Mouse (Mus musculus) kidney, postnatal 14 days (tissue): ENCODE results near the gene Eddm3b.
"Not testable (repeated sequence)": the region's sequence is repeated elsewhere in the genome, so short reads cannot be mapped to it uniquely, and the experiment has no call there.

Experiments
- DNase-seq: peaks from one replicate; pipeline ENCODE4 v3.0.0; 2022; ENCODE audit warnings: mixed read lengths

The Eddm3b gene

DNA sequence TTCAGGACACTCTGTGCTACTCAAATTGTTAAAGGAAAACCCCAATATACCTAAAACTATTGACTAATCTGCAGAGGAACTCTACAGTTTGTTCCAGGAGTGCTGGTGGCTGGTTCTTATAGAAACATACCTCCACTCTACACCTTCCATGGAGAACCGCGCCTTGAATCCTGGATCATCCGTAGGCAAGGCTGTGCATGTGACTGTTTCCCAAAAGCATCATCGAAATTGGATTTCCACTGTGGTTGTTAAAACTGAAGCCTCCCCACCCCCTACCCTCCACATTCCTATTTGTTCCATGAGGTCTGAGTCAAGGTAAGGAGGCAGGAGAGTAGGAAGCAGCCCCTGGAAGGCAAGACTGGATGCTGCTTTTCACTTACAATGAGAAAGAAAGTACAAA lies 30.2 kb downstream of the Eddm3b start:
- DNase-seq: no peak

DNA sequence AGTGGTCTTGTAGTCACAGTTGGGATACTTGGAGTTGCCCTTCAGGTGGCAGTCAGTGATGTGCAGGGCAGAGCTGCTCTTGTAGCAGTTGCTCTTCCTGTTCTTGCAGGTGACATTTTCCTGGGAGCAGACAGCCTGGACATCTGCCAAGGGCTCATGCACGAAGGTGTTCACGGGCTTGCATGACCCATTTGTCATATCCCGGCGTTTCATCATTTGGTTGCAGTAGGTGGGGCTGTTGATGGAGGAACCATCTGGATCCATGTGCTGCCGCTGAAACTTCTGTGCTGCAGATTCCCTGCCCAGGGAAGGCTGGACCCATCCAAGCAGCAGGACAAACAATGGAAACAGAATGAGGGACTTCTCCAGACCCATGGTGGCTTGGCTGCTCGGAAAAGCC lies 31.3 kb downstream of the Eddm3b start:
- no peak for DNase-seq

DNA sequence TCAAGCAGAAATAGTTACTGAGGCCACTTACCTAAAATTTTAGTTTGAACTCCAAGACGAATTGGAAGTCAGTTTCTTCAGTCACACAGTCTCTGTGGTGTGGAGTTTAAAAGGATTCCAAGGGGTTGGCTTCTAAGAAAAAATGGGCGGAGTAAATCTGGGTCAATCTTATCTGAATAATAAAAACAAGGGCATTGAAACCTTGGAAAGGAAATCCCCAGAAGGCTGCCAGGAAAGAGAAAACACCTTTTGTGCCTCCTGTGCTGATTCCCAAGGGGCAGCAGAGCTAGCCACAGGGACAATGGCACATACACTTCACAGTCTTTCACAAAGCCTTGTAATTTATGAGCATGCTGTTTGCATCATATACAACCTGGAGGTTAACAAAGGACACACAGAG lies 32.5 kb downstream of the Eddm3b start, which contains the start of gene Rnase1:
TSS of gene Rnase1 (minus strand) at position 101 of the 400 bp plus-strand sequence.
- no peak for DNase-seq

DNA sequence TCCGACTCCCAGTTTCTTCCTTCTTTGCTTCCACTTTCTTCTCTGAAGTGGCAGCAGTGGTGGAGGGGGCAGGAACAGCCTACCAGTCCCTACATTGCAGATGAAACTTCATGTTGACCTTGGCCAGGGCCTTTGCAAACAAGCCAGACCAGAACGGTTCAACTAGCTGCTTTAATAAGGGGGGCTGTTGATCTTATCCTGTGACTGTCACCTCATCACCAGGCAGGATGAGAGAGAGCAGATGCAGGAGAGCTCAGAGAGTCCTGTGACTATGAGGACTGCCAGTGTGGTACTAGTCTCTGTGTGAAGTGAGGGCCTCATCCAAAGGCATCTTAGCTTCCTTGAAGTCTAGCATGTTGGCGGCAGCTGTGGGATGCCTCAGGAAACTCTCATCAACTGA lies 33.8 kb downstream of the Eddm3b start:
- no peak for DNase-seq

DNA sequence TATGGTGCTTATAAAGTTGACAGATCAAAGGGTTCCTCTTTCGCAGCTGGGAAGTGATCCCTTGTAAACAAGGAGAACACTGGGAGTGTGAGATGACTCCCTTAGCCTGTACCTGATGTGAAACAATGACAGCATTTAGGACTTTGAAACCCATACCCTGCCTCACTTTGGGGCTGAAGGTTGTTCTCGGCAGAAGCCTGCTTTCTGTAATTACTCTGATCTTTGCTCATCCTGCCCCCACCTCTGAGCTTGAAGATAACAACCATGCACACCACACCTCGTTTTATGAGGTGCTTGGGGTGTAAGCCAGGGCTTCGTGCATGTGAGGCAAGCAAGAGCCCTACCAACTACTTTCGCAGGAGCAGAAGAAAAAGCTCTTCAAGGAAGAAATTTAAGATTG lies 34.9 kb downstream of the Eddm3b start:
- no peak for DNase-seq

DNA sequence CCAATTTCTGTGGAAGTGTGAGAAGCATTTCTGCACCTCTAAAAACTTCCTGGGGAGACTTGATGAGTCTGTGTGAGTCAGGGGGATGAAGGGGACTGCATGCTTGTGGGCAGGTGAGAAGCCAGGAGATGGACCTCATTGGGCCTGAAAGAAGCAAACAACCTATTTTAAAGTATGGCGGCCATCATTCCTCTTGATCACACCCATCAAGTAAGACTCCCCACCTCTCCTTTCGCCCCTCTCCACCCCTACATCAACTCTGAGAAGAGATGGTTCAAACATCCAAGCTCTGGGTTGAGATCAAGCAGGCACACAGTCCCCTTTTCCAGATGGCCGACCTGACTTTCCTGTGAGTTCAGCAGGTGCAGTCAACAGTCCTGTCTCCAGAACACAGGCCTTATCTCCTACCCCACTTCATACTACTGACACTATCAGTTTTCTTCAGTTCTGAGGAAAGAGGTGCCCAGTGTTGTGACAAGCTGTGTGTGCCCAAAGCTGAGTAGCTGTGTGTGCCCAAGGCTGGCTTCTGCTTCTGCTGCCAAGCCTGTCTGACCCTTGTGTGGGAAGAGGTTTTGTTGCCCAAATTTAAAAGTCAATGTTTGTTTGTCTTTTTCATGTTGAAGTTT lies 36.1 kb downstream of the Eddm3b start:
- no peak for DNase-seq

DNA sequence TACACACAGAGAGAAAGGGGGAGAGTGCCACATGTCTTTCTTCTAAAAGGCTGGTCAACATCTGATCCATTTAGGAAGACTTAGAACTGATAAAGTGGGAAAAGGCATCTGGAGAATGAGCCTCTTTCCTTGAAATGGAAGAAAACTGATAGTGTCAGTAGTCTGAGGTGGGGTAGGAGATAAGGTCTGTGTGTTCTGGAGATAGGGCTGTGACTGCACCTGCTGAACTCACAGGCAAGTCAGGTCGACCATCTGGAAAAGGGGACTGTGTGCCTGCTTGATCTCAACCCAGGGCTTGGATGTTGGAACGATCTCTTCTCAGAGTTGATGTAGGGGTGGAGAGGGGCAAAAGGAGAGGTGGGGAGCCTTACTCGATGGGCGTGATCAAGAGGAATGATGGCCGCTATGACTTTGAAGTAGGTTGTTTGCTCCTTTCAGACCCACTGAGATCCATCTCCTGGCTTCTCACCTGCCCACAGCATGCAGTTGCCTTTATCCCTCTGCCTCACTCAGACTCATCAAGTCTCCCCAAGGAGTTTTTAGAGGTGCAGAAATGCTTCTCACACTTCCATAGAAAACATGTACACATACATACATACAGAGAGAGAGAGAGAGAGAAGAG lies 38.1 kb downstream of the Eddm3b start:
- DNase-seq: no peak

DNA sequence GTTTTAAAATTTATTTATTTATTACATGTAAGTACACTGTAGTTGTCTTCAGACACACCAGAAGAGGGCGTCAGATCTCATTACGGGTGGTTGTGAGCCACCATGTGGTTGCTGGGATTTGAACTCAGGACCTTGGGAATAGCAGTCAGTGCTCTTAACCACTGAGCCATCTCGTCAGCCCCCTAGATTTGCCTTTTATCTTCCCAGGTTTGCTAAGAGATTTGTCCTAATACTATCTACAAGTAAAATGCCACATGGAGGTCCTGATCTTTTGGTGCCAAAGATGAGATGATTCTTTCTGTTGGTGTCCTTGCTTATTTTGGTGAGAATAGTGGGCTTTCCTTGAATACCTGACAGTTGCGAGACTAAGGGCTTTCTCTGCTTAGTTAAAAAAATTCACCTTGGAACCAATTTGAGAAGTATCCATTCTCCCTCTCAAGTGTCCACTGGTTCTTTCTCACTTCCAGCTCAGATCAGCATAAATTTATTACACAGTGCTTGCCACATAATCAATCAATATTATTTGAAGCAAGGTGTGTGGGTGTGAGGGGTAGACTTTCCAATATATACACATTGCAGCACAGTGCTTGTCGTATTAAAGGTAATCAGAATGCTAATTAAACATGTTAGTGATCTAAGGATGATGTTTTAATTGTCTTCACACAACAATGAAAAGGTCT lies 42.0 kb downstream of the Eddm3b start:
- no peak for DNase-seq

DNA sequence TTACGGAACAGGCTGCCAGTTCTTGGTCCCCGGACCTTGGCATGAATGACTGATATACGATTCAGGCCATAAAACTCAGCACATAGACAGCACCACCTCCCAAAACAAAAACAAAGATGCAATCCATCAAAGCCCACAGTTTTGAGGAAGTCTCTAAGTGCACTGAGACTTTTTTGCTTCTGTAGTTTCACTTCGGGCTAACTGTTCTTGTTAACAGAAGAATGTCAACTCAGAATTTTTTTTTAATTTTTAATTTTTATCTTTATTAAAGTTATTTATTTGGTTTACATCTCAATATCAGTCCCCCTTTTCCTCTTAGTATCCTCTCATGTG lies 42.5 kb downstream of the Eddm3b start:
- DNase-seq: no peak

DNA sequence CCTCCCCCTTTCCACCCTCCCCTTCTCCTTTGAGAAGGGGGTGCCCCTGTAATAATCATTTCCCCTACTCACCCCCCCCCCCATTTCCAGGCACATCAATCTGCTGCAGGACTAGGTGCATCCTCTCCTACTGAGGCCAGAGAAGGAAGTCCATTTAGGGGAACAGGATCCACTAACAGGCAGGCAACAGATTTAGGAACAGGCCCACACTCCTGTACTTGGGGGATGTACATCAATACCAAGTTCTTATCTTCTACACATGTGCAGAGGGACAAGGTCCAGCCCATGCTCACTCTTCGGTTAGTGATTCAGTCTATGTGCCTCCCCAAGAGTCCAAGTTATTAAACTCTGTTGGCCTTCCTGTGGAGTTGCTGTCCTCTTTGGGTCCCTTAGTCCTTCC lies 42.8 kb downstream of the Eddm3b start:
- DNase-seq: no peak

DNA sequence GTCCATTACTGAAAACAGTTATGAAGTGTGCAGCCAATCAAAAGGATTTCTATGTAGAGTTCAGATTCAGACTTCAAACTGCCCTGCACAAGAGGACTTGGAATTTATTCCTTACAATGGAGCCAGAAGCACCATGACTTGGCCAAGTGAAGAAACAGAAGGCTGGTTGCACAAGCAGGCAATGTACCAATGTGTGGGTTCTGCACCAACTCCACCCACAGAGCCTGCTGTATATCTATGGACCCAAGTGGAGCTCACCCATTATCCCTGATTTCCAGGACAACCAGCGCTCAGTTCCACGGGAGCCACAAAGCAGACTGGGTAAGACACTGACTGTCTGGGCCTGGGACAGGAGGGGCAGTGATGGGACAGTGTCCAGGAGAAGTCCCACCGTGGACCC lies 47.8 kb downstream of the Eddm3b start, which contains the start of gene Rnase2b:
TSS of gene Rnase2b (plus strand) at position 285 of the 400 bp plus-strand sequence.
- DNase-seq: not testable (repeated sequence)

DNA sequence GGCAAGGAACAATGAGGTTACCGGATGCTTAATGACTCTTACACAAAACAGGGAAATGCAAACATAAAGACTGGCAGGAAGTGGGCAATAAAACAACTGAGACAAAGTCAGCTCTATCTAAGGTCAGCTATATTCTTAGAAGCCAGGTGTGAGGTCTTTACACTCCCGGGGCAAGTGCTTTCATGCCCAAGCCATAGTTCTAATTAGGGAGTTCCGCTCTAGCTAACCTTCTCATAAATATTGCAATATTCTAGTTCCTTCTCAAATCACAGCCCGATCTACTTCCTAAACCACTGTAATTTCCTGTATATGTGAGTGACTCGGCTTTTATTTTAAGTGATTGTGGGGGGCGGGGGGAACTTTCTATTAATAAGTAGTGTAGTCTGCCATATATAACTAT lies 49.1 kb downstream of the Eddm3b start:
- not testable (repeated sequence) for DNase-seq

DNA sequence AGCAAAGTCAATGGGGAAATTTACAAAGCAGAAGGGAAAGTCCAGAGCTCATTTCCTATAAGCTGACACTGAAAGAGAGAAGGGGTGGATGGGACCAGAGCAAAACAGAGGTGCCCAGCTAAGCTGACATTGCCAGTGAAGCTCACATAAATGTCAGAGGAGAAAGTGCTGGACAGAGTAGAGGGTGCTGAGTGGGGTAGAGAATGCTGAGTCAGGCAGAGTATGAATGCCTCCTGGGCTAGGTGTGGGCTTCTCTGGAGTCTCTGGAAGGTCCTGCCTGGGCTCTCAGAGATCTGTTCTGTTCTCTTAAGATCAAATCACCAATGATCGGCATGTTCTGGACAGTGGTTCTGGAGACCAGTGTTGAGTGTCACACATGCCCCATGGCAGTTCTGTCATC lies 51.2 kb downstream of the Eddm3b start:
- DNase-seq: no peak

DNA sequence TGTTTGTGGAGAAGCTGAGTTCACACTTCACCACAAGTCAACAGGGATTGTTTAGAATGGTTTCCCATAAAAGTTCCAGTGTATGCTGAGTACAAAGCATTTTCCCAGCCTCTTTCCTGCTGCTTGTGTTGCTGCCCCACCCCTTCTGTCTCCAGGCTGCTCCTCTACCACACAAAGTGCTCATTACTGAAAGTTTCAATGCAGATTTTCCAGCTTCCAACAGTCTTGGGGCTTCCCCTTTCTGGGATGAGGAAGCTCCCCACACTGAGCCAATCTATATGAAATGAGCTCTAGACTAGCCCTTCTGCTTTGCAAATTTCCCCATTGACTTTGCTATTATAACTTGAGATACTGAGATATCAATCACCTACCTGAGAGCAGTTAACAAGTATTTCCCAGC lies 51.8 kb downstream of the Eddm3b start:
- DNase-seq: no peak
